Mouse (Mus musculus) ES-Bruce4 (cell line): ENCODE measurements at regions not wholly inside any gene's neighbourhood (a gene's known extent, or its start where the extent isn't known, plus 50 kb on each side); places are given as distances from the start of the nearest gene placed in this dataset.

Experiments used
- CTCF ChIP-seq: IDR thresholded peaks from one replicate; pipeline ENCODE4 v1.8.1; 2011; ENCODE audit warnings: low read depth, low read length
- POLR2A ChIP-seq: IDR thresholded peaks from one replicate; pipeline ENCODE4 v1.8.1; 2011; ENCODE audit warnings: low read length; ENCODE audit not compliant: insufficient read depth

GRCm38 (mm10) chr12:106519141-106519540 lies 509.1 kb downstream of the Vrk1 start:
- TF ChIP-seq CTCF (no peak), POLR2A (no peak)
